Mouse (Mus musculus) C2C12 (cell line): ENCODE results near the gene Rab5c. TPM values are rescaled to one million over a fixed set of nuclear protein-coding genes. Genes with fewer than 3 reads are reported as not detected.

Experiments used
- H3K27me3 ChIP-seq: one replicate; pipeline ENCODE4 v1.6.1; 2011; ENCODE audit not compliant: control insufficient read depth, insufficient read depth, insufficient read length
- H3K36me3 ChIP-seq: one replicate; pipeline ENCODE4 v1.6.1; 2011; ENCODE audit not compliant: control insufficient read depth, insufficient read depth
- H3K4me3 ChIP-seq: one replicate; pipeline ENCODE4 v1.5.1; 2011; ENCODE audit warnings: mild to moderate bottlenecking, control low read depth; ENCODE audit not compliant: poor library complexity, insufficient read depth, severe bottlenecking
- H3K79me2 ChIP-seq: one replicate; pipeline ENCODE4 v1.6.1; 2011; ENCODE audit not compliant: control insufficient read depth, insufficient read depth
- H3K79me3 ChIP-seq: one replicate; pipeline ENCODE4 v1.6.1; 2011; ENCODE audit warnings: low read depth, control low read depth
- H3ac ChIP-seq: one replicate; pipeline ENCODE3; 2011; ENCODE audit warnings: low read depth; ENCODE audit not compliant: control insufficient read depth, insufficient read length
- CEBPB ChIP-seq: IDR thresholded peaks from one replicate; pipeline ENCODE4 v1.6.1; 2011; ENCODE audit warnings: low read depth, mild to moderate bottlenecking, control low read depth, moderate library complexity
- CTCF ChIP-seq: IDR thresholded peaks from one replicate; pipeline ENCODE4 v1.5.1; 2011; ENCODE audit not compliant: control insufficient read depth, insufficient read depth, insufficient read length
- FOSL1 ChIP-seq: IDR thresholded peaks from one replicate; pipeline ENCODE4 v1.8.0; 2011; ENCODE audit warnings: mild to moderate bottlenecking, low read length; ENCODE audit not compliant: poor library complexity, insufficient read depth, severe bottlenecking
- MAX ChIP-seq: IDR thresholded peaks from one replicate; pipeline ENCODE4 v1.6.1; 2011; ENCODE audit warnings: mild to moderate bottlenecking, control low read depth
- MYOD1 ChIP-seq: IDR thresholded peaks from one replicate; pipeline ENCODE4 v1.6.1; 2011; ENCODE audit warnings: low read depth; ENCODE audit not compliant: control insufficient read depth, insufficient read length
- MYOG ChIP-seq: IDR thresholded peaks from one replicate; pipeline ENCODE4 v1.6.1; 2011; ENCODE audit not compliant: control insufficient read depth, insufficient read length; ENCODE audit errors: extremely low read depth
- USF1 ChIP-seq: IDR thresholded peaks from one replicate; pipeline ENCODE4 v1.6.1; 2011; ENCODE audit warnings: low read depth, mild to moderate bottlenecking, control low read depth, moderate library complexity
- polyA plus RNA-seq: library from polyadenylated mRNA; unstranded; fragments of >200 nt; fragmentation: generic; extraction: Trizol; gene quantifications from one replicate; pipeline ENCODE4 v1.2.1, GENCODE M21; 2012; ENCODE audit warnings: missing spikeins

Gene Rab5c
- polyA plus RNA-seq, 1 experiment: 136 TPM

- Histone ChIP-seq H3K4me3 (no peak overlapping the region), H3K79me3 (no peaks in the 10 kb centered on the region), H3ac (no peak overlapping the region), H3K79me2 (no peaks in the 10 kb centered on the region), H3K27me3 (peaks cover 80% of the 10 kb centered on the region), H3K36me3 (no peaks in the 10 kb centered on the region)
- TF ChIP-seq USF1: no peak
- no peak for TF ChIP-seq MAX
Measured at GRCm38 (mm10) chr11:100758707-100759610, 20.9 kb upstream of the Rab5c start.

- H3K79me3 ChIP-seq: no peaks in the 10 kb centered on the region
- H3ac ChIP-seq: no peak overlapping the region
- peaks cover 87% of the 10 kb centered on the region for H3K27me3 ChIP-seq
- no peaks in the 10 kb centered on the region for H3K79me2 ChIP-seq
- TF ChIP-seq MAX (no peak), MYOG (no peak), MYOD1 (no peak), CTCF (no peak), FOSL1 (no peak), CEBPB (no peak), USF1 (no peak)
- no peak overlapping the region for H3K4me3 ChIP-seq
- no peaks in the 10 kb centered on the region for H3K36me3 ChIP-seq
Measured at GRCm38 (mm10) chr11:100757566-100757965, 19.6 kb upstream of the Rab5c start.

DNA sequence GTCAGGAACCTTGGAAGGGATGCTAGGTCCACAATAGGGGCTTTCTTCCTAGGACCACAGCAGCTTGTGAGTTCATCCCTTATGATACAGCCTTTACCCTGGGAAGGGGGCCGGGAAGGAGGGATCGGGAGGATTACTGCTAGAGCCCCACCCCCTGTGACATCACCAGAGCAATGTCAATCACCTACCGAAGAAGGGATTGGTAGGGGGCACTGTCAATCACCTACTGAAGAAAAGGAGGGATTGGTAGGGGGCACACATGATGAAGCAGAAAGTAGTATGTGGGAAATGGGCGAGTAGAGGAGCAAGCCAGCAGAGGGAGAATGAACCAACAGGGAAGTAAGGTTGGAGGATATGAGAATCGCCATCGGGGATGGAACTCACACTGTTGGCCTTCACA, 18.5 kb upstream of the Rab5c start:
- H3K4me3 ChIP-seq: no peak overlapping the region
- peaks cover 89% of the 10 kb centered on the region for H3K27me3 ChIP-seq
- H3K79me3 ChIP-seq: no peaks in the 10 kb centered on the region
- H3ac ChIP-seq: no peak overlapping the region
- no peaks in the 10 kb centered on the region for H3K36me3 ChIP-seq
- no peak for TF ChIP-seq MYOD1
- TF ChIP-seq MYOG: no peak
- no peak for TF ChIP-seq USF1
- TF ChIP-seq CTCF: no peak
- no peak for TF ChIP-seq FOSL1
- TF ChIP-seq MAX: no peak
- TF ChIP-seq CEBPB: no peak
- no peaks in the 10 kb centered on the region for H3K79me2 ChIP-seq

DNA sequence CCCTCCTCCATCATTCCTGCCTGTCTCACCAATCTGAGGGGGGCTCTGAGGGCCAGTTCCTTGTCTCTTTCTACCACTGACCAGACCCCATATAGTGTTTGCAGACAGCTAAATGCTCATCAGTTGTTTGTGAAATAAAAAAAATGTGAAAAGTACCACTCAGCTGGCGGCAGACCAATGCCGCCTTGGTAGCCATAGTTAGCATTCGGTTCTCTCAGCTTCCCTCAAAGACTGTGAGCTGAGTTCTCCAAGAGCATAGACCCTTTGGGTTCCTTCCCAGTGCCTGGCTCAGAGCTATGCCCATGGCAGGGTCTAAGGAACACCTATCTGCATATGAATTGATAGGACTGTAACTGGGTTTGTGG, 16.7 kb upstream of the Rab5c start:
- Histone ChIP-seq H3ac (no peak overlapping the region), H3K79me2 (no peaks in the 10 kb centered on the region), H3K79me3 (no peaks in the 10 kb centered on the region), H3K27me3 (peaks cover 83% of the 10 kb centered on the region), H3K36me3 (no peaks in the 10 kb centered on the region), H3K4me3 (no peak overlapping the region)
- TF ChIP-seq USF1 (no peak), CTCF (no peak), MAX (no peak)

DNA sequence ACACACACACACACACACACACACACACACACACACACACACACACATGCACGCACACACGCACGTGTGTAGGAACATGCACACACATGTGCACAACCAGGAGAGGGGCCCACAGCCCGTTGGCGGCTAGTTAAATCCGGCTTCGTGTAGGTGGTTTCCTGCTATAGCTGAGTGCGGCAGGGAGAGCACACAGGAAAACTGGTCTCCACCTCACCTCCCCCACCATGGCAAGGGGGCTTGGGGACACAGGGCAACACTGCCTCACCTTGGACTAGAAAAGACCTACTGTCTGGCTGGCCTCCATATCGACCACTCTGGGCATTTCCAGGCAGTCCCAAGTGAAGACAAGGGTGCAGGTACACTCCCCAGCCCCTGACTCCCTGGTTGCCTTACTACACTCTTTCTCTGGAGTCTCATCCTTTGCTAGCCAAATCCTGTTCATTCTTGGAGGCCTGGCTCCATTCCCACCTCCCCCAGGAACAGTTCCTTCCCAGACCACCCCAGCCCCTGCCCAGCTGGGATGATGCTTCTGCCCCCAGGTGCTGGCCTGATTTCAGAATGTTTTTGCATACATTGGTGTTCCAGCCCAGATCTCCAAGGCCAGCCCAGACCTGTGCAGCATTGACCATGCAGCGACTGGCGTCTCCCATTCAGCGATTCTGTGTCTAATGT, 16.1 kb upstream of the Rab5c start:
- H3K4me3 ChIP-seq: no peak overlapping the region
- H3ac ChIP-seq: no peak overlapping the region
- H3K27me3 ChIP-seq: peaks cover 83% of the 10 kb centered on the region
- H3K79me3 ChIP-seq: no peaks in the 10 kb centered on the region
- no peaks in the 10 kb centered on the region for H3K79me2 ChIP-seq
- no peaks in the 10 kb centered on the region for H3K36me3 ChIP-seq
- TF ChIP-seq MYOD1 (no peak), USF1 (no peak), CEBPB (no peak), FOSL1 (no peak), CTCF (no peak), MYOG (no peak), MAX (no peak)

DNA sequence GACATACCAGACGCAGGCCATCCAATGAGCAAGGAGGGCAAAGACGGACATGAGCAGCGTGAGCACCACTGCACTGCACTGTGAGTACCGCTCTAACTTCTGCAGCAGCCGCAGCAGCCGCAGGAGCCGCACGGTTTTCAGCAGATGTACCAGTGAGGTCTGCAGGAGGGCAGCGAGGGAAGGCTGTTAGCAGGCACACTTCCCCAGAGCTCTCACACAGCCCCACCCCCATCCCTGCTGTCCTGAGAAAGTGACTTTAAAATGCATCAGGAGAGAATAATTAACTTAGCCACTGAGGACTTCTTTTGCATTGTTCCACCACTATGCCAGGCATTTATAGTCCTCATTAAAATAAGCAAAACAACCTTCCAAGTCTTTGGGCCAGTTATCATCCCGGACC, 14.3 kb upstream of the Rab5c start:
- Histone ChIP-seq H3K27me3 (peaks cover 87% of the 10 kb centered on the region), H3K79me2 (no peaks in the 10 kb centered on the region), H3K36me3 (no peaks in the 10 kb centered on the region), H3ac (no peak overlapping the region), H3K4me3 (no peak overlapping the region), H3K79me3 (no peaks in the 10 kb centered on the region)
- no peak for TF ChIP-seq CEBPB
- TF ChIP-seq CTCF: no peak
- TF ChIP-seq USF1: no peak
- no peak for TF ChIP-seq MYOG
- no peak for TF ChIP-seq MAX
- no peak for TF ChIP-seq FOSL1
- TF ChIP-seq MYOD1: no peak
